ENCODE assay signal across 8 mouse cellular contexts in genomic region chr5:138160842-138161665, GRCm38 (mm10). TPM values are rescaled to one million over a fixed set of nuclear protein-coding genes. Genes with fewer than 3 reads are reported as not detected.
A peak's percentile ranks its signal among the peaks of the same experiment; 100 is the strongest.
DNase-seq lines count a peak whose midpoint lies in the region; ATAC-seq lines count a peak whose summit lies in the region.

Cops6 (plus strand) TSS chr5:138161071.

- ATAC-seq in megakaryocyte progenitor cell, adult 5-6 weeks (replicated peaks; ENCODE audit: poor library complexity) = peak; percentile 95

- DNase-seq in adipocyte (ENCODE audit: low spot score) = peak; percentile 96
- peak; percentile 97 for DNase-seq in embryo, embryonic 10 days (ENCODE audit: low spot score)
- peak; percentile 94 for DNase-seq in gastrocnemius, postnatal 10 days
- DNase-seq in induced T-regulatory cell, adult 2 months (ENCODE audit: low read depth) = peak; percentile 95
- DNase-seq in left cerebral cortex, adult 9 months (ENCODE audit: low spot score in 2 of 2) = peak; percentile 83 to 94
- peak; percentile 92 for DNase-seq in right cerebral cortex, postnatal 14 days
- DNase-seq in urinary bladder, postnatal 36 days (ENCODE audit: low spot score in 2 of 2) = peak; percentile 90 to 94

RNA-seq across cellular contexts. Expression of gene Cops6, which starts in this region (rescaled TPM):
- 100 to 1,000 TPM; 117 to 119 TPM for total RNA-seq in gastrocnemius, postnatal 10 days (2021)
- total RNA-seq in megakaryocyte progenitor cell, adult 5-6 weeks (2015) = 161 and 164 TPM in 2 replicates
- 54.4 and 55.6 TPM in 2 replicates for total RNA-seq in megakaryocyte progenitor cell, adult 5-6 weeks (2017)

Comparison
In these comparisons a context has a peak if more than half of its experiments do, and no peak if none do; other contexts are left out.
1. Peak in every context shown above with its lines: DNase-seq and ATAC-seq.